Mouse (Mus musculus): Measurements from ENCODE around the gene 3110009E18Rik. TPM values are rescaled to one million over a fixed set of nuclear protein-coding genes. Genes with fewer than 3 reads are reported as not detected.

3110009E18Rik gene
- polyA plus RNA-seq, 1 experiment from 2014 or later = 16.7 TPM

DNA sequence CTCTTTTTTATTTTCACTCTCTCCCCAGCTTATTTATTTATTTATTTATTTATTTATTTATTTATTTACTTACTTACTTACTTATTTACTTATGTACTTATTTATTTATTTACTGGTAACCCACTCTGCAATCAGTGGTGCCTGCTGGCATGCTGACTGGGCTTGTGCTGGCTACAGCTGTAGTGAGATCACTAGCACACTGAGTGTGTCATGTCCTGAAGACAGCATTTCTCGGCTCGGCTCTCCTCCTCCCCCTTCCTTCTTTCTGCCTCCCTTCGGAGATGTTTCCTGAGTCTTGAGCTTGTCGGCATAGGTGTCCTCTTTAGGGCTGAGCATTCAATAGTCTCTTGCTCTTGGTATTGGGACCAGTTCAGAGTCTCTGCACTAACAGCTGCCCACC, 78.0 kb downstream of the 3110009E18Rik start:
- H3K27me3 ChIP-seq (ENCODE audit: insufficient read depth, low read length) = no peaks in the 10 kb centered on the region
- no peaks in the 10 kb centered on the region for H3K36me3 ChIP-seq (ENCODE audit: insufficient read depth, low read length)
- H3K9ac ChIP-seq (replicated peaks; ENCODE audit: low read length) = no peak overlapping the region
- H3K4me1 ChIP-seq (ENCODE audit: insufficient read depth, low read length) = no peaks in the 10 kb centered on the region
- H3K4me2 ChIP-seq (replicated peaks; ENCODE audit: low read depth, low read length) = no peak overlapping the region
- H3K27ac ChIP-seq (ENCODE audit: low read length) = no peak overlapping the region
- H3K4me3 ChIP-seq (ENCODE audit: low read length) = no peak overlapping the region
- WGBS = 80% methylated on average over 4 of the region's 4 CpGs
- no peak for ATAC-seq (ENCODE audit: low FRiP score, low TSS enrichment)
- H3K9me3 ChIP-seq (ENCODE audit: low read length) = no peaks in the 10 kb centered on the region

DNA sequence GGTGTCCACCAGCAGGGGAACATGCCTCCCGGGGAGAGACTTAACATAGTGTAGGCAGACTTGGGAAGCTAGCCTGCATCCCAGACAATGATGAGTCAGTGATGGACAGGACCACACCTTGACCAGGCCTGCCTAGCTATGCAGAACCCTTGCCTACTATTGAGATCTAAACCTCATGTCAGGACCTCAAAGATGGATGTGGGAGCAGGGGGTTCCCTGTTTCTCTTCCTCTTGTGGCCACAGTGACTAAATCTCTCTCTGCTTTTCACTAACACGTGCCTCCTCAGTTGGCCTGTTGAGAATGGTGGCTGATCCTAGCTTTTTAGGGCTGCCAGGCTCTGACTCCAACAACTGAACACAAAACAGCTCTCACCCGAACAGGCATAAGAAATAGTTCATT, 81.6 kb downstream of the 3110009E18Rik start:
- no peak for ATAC-seq (ENCODE audit: low FRiP score, low TSS enrichment)
- no peaks in the 10 kb centered on the region for H3K36me3 ChIP-seq (ENCODE audit: insufficient read depth, low read length)
- no peak overlapping the region for H3K9ac ChIP-seq (replicated peaks; ENCODE audit: low read length)
- H3K9me3 ChIP-seq (ENCODE audit: low read length) = no peaks in the 10 kb centered on the region
- 58% methylated on average over 3 of the region's 3 CpGs for WGBS
- no peak overlapping the region for H3K27ac ChIP-seq (ENCODE audit: low read length)
- H3K27me3 ChIP-seq (ENCODE audit: insufficient read depth, low read length) = no peaks in the 10 kb centered on the region
- H3K4me2 ChIP-seq (replicated peaks; ENCODE audit: low read depth, low read length) = no peak overlapping the region
- no peak overlapping the region for H3K4me3 ChIP-seq (ENCODE audit: low read length)
- H3K4me1 ChIP-seq (ENCODE audit: insufficient read depth, low read length) = no peaks in the 10 kb centered on the region

DNA sequence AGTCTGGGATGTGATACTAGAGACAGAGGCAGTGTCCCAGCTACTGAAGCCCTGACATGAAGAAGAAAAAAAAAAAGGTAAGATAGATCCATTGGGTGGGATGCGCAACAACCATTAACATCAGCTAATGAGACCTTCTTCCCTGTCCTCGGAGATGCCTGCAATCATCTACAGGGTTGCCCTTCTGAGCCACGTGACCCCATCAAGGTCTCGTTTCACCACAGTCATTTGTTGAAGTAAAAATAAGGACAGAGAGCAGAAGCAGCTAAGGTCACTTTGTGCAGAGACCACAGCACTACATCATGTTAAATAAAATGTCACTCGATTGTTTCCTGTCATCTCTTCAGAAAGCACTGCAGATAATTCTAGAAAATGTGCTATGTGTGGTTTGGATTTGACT, 82.8 kb downstream of the 3110009E18Rik start:
- 65% methylated on average over 5 of the region's 5 CpGs for WGBS

DNA sequence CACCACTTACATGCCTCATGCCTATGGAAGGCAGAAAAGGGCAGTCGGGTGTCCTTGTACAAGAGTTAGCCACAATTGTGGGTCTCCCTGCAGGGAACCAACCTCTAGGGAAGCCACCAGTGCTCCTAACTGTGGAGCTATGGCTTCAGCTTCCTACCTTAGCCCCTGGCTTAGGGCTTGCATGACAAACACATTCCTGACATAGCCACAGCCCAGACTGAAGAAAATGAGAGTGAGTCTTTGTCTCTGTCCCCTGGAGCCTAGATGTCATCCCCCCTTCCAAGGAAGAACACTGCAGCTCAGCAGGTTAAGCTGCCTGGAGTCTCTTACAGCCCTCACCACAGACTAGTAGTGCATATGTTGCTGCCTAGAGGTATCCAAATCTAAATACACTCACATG, 83.8 kb downstream of the 3110009E18Rik start:
- Histone ChIP-seq H3K4me2 (replicated peaks; ENCODE audit: low read depth, low read length) (no peak overlapping the region), H3K4me3 (ENCODE audit: low read length) (no peak overlapping the region), H3K27ac (ENCODE audit: low read length) (no peak overlapping the region), H3K36me3 (ENCODE audit: insufficient read depth, low read length) (no peaks in the 10 kb centered on the region), H3K9ac (replicated peaks; ENCODE audit: low read length) (no peak overlapping the region), H3K27me3 (ENCODE audit: insufficient read depth, low read length) (no peaks in the 10 kb centered on the region), H3K4me1 (ENCODE audit: insufficient read depth, low read length) (no peaks in the 10 kb centered on the region), H3K9me3 (ENCODE audit: low read length) (no peaks in the 10 kb centered on the region)
- no peak for ATAC-seq (ENCODE audit: low FRiP score, low TSS enrichment)
- WGBS = 46% methylated on average over 1 of the region's 1 CpGs

More for the DNA sequence above, 82.8 kb downstream of the 3110009E18Rik start:
- Histone ChIP-seq H3K4me3 (ENCODE audit: low read length) (no peak overlapping the region), H3K9ac (replicated peaks; ENCODE audit: low read length) (no peak overlapping the region), H3K4me1 (ENCODE audit: insufficient read depth, low read length) (no peaks in the 10 kb centered on the region), H3K27me3 (ENCODE audit: insufficient read depth, low read length) (no peaks in the 10 kb centered on the region), H3K9me3 (ENCODE audit: low read length) (no peaks in the 10 kb centered on the region), H3K36me3 (ENCODE audit: insufficient read depth, low read length) (no peaks in the 10 kb centered on the region), H3K4me2 (replicated peaks; ENCODE audit: low read depth, low read length) (no peak overlapping the region), H3K27ac (ENCODE audit: low read length) (no peak overlapping the region)
- no peak for ATAC-seq (ENCODE audit: low FRiP score, low TSS enrichment)

DNA sequence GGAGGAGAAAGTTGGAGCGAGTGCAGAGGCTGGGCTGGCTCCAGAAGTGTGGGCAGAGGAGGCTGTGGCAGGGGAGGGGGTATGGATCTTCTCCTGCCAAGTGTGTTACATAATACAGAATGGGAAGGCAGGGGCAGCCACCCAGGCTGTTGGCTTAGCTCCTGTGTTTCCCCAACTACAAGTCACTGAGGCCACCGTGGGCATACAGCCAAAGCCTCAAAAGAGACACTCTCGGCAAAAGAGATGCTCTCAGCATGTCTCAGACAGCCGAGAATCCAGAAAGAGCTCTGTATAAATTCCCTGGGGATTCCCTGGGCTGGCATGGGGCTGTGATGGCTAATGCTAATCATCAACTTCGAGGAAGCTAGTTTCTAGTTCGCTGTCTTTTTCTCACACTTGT, 86.6 kb downstream of the 3110009E18Rik start:
- no peaks in the 10 kb centered on the region for H3K36me3 ChIP-seq (ENCODE audit: insufficient read depth, low read length)
- no peak for ATAC-seq (ENCODE audit: low FRiP score, low TSS enrichment)
- WGBS = 74% methylated on average over 6 of the region's 6 CpGs
- H3K4me1 ChIP-seq (ENCODE audit: insufficient read depth, low read length) = no peaks in the 10 kb centered on the region
- no peak overlapping the region for H3K27ac ChIP-seq (ENCODE audit: low read length)
- no peaks in the 10 kb centered on the region for H3K27me3 ChIP-seq (ENCODE audit: insufficient read depth, low read length)
- no peak overlapping the region for H3K9ac ChIP-seq (replicated peaks; ENCODE audit: low read length)
- no peak overlapping the region for H3K4me2 ChIP-seq (replicated peaks; ENCODE audit: low read depth, low read length)
- no peak overlapping the region for H3K4me3 ChIP-seq (ENCODE audit: low read length)
- H3K9me3 ChIP-seq (ENCODE audit: low read length) = no peaks in the 10 kb centered on the region

DNA sequence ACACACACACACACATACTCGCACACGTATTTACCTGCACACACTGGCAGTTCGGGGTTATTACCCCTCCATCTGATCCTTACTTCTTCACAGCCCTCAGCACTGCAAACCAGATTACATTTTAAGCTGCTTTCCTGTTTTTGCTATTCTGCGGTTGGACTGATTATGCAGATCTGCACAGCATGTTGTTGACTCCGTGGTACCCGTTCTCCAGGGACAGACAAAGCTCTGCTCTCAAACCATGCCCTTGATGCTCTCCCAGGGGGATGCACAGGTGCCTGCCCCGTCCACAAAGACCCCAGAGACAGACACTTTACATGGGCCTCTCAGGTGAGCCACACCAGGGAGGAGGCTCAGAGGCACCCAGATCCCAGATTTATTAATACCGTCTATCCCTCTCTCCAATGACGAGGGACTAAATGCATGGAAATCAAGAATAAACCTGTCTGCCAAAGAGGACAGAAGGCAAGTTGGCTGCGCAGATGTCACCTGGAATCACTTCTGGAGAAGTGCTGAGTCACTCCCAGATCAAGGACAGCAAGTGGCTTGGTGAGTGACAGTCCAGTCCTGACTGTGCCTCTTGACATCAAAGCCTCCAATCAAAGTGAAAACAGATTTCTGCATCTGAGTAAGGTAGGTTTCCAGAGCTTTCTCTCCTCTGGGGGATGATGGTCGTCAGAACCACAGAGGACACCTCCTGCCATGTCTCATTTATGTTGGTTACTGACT, 87.7 kb downstream of the 3110009E18Rik start:
- H3K9me3 ChIP-seq (ENCODE audit: low read length) = no peaks in the 10 kb centered on the region
- ATAC-seq (ENCODE audit: low FRiP score, low TSS enrichment) = no peak
- WGBS = 81% methylated on average over 11 of the region's 11 CpGs

DNA sequence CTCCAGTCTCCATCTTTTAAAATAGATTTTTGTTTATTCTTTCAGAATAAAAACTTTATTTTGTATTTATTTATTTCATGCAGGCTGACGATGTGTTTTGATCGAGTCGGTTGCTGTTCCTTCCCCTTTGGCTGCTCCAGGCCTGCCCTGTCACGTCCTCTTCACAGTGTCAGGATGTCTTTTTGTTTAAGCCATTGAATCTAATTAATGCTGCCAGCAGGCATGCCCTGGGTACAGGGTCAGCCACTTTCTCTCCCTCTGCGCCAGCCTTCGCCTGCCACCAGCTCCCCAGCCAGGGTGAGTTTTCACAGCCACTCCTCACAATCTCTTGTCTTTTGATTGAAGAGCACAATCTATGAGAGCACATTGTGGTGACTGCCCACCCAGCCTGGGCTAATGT, 99.9 kb downstream of the 3110009E18Rik start:
- 69% methylated on average over 6 of the region's 6 CpGs for WGBS
- Histone ChIP-seq H3K9ac (replicated peaks; ENCODE audit: low read length) (no peak overlapping the region), H3K4me3 (ENCODE audit: low read length) (no peak overlapping the region), H3K4me2 (replicated peaks; ENCODE audit: low read depth, low read length) (no peak overlapping the region), H3K36me3 (ENCODE audit: insufficient read depth, low read length) (no peaks in the 10 kb centered on the region), H3K27me3 (ENCODE audit: insufficient read depth, low read length) (peaks cover 1% of the 10 kb centered on the region; the same call in 1 of the 2 replicates), H3K9me3 (ENCODE audit: low read length) (no peaks in the 10 kb centered on the region), H3K27ac (ENCODE audit: low read length) (no peak overlapping the region), H3K4me1 (ENCODE audit: insufficient read depth, low read length) (0 out of 2 replicates have a peak, but pooled peaks cover 2% of the 10 kb centered on the region)
- no peak for ATAC-seq (ENCODE audit: low FRiP score, low TSS enrichment)

More for the DNA sequence above, 87.7 kb downstream of the 3110009E18Rik start:
- Histone ChIP-seq H3K4me2 (replicated peaks; ENCODE audit: low read depth, low read length) (no peak overlapping the region), H3K4me1 (ENCODE audit: insufficient read depth, low read length) (no peaks in the 10 kb centered on the region), H3K36me3 (ENCODE audit: insufficient read depth, low read length) (no peaks in the 10 kb centered on the region), H3K27ac (ENCODE audit: low read length) (no peak overlapping the region), H3K4me3 (ENCODE audit: low read length) (no peak overlapping the region), H3K9ac (replicated peaks; ENCODE audit: low read length) (no peak overlapping the region), H3K27me3 (ENCODE audit: insufficient read depth, low read length) (no peaks in the 10 kb centered on the region)

DNA sequence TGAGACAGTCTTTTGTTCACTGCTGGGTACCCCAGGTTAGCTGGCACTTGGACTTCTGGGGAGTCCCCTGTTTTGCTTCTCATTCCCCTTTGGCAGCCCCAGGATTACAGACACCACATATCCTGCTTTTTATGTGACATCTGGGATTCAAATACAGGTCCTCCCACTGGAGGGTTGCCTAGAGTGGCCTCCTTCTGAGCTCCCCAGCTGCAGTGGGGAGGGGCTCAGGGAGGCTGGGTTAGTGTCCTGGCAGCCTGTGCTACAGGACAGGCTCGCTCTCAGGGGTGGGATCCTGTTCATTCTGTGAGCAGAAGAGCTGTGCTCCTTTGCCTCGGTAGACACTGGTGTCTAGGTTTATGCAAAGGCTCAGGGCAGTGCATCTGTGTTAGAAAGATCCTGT, 100.3 kb downstream of the 3110009E18Rik start:
- Histone ChIP-seq H3K4me1 (ENCODE audit: insufficient read depth, low read length) (0 out of 2 replicates have a peak, but pooled peaks cover 2% of the 10 kb centered on the region), H3K27me3 (ENCODE audit: insufficient read depth, low read length) (peaks cover 4% of the 10 kb centered on the region; the same call in 1 of the 2 replicates), H3K36me3 (ENCODE audit: insufficient read depth, low read length) (no peaks in the 10 kb centered on the region), H3K9ac (replicated peaks; ENCODE audit: low read length) (no peak overlapping the region), H3K9me3 (ENCODE audit: low read length) (no peaks in the 10 kb centered on the region), H3K4me3 (ENCODE audit: low read length) (no peak overlapping the region), H3K27ac (ENCODE audit: low read length) (no peak overlapping the region), H3K4me2 (replicated peaks; ENCODE audit: low read depth, low read length) (no peak overlapping the region)
- no peak; the same call in 1 of the 2 replicates for ATAC-seq (ENCODE audit: low FRiP score, low TSS enrichment)
- 30% methylated on average over 2 of the region's 2 CpGs for WGBS

DNA sequence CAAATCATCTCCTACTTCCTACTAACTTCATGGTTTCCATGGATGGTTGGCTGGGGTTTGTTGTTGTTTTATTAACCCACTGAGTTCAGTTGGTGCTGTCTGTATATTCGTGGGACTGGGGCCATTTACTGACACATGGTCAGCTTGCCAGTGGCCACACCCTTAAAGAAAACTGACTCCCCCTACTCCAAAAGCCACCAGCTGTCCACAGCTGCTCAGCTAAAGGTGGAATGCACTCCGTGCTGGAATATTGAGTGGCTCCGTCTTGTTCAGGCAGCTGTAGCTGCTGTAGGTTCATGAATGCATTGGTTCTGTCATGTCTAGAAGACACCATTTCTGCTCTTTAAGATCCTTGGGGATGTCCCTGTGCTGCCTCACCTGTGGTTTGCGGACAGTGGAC, 102.6 kb downstream of the 3110009E18Rik start:
- Histone ChIP-seq H3K9ac (replicated peaks; ENCODE audit: low read length) (no peak overlapping the region), H3K36me3 (ENCODE audit: insufficient read depth, low read length) (no peaks in the 10 kb centered on the region), H3K4me3 (ENCODE audit: low read length) (no peak overlapping the region), H3K27me3 (ENCODE audit: insufficient read depth, low read length) (peaks cover 7% of the 10 kb centered on the region; the same call in 1 of the 2 replicates), H3K4me1 (ENCODE audit: insufficient read depth, low read length) (0 out of 2 replicates have a peak, but pooled peaks cover 2% of the 10 kb centered on the region), H3K27ac (ENCODE audit: low read length) (no peak overlapping the region), H3K4me2 (replicated peaks; ENCODE audit: low read depth, low read length) (no peak overlapping the region), H3K9me3 (ENCODE audit: low read length) (no peaks in the 10 kb centered on the region)
- ATAC-seq (ENCODE audit: low FRiP score, low TSS enrichment) = peak; percentile 61; the same call in 1 of the 2 replicates
- WGBS = 36% methylated on average over 4 of the region's 4 CpGs

DNA sequence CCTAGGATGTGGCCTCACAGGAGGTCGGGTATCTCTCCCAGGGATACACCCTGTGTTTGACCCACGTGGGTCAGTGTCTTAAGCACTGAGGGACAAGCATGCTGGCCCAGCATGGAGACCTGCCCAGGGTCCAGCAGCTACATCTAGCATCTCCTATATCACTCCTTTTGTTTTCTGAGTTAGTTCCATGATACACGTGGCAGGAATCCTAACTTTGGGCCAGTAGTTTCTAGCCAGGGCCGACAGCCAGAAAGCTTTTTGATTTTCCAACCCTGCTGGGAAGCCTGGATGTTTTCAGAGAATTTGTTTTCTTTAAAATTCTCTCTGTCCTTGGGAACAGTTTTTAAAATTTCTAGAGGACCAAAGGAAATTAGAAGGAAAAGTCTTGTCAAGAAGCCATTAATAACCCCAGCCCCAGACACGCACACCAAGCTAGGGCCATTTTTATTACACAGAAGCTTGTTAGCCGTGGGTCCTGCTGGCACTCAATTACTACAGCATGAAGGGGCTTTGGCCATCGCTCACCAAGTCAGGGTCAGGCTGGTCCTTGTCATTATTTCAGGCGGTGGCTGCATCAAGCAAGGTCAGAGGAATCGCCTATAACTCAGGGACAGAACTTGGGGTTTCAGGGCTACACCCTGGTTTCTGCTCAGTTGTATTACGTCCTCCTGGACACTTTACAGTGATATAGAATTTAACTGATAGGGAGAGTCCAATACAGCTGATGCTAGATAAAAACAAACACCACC, 108.9 kb downstream of the 3110009E18Rik start:
- no peaks in the 10 kb centered on the region for H3K36me3 ChIP-seq (ENCODE audit: insufficient read depth, low read length)
- 57% methylated on average over 10 of the region's 10 CpGs for WGBS
- no peak overlapping the region for H3K4me3 ChIP-seq (ENCODE audit: low read length)
- H3K9me3 ChIP-seq (ENCODE audit: low read length) = no peaks in the 10 kb centered on the region
- no peak overlapping the region for H3K9ac ChIP-seq (replicated peaks; ENCODE audit: low read length)
- H3K27me3 ChIP-seq (ENCODE audit: insufficient read depth, low read length) = peaks cover 7% of the 10 kb centered on the region; the same call in 1 of the 2 replicates
- H3K27ac ChIP-seq (ENCODE audit: low read length) = 0 out of 2 replicates have a peak overlapping the region, but pooled peaks have one; percentile 28
- 0 out of 2 replicates have a peak, but pooled peaks have one; percentile 41 for ATAC-seq (ENCODE audit: low FRiP score, low TSS enrichment)
- no peak overlapping the region for H3K4me2 ChIP-seq (replicated peaks; ENCODE audit: low read depth, low read length)
- no peaks in the 10 kb centered on the region for H3K4me1 ChIP-seq (ENCODE audit: insufficient read depth, low read length)

All from kidney, embryonic 16.5 days (tissue).